Mouse (Mus musculus) layer of hippocampus, adult 9-11 months (tissue): ENCODE measurements around the gene Lrrc29.

ENCODE experiments used
- DNase-seq: peaks from one replicate; pipeline ENCODE4 v3.0.0; 2022

Lrrc29 gene

GRCm38 (mm10) chr8:105326141-105326672 lies at the start of gene Lrrc29, which contains the start of gene Tmem208:
Gene Lrrc29 (minus strand): TSS chr8:105326278.
Gene Tmem208 (plus strand): TSS chr8:105326354.
- peak; percentile 97 for DNase-seq

- no peak for DNase-seq
These were observed 48.5 kb upstream of the Lrrc29 start for GRCm38 (mm10) chr8:105374513-105374966.

GRCm38 (mm10) chr8:105373032-105373431 lies 47.0 kb upstream of the Lrrc29 start, which contains the start of gene Plekhg4:
Gene Plekhg4 (plus strand): TSS chr8:105373274.
- DNase-seq, result no peak

- DNase-seq, result no peak
These were observed 46.4 kb upstream of the Lrrc29 start for GRCm38 (mm10) chr8:105372473-105372872.

- no peak for DNase-seq
These were observed 41.0 kb upstream of the Lrrc29 start for GRCm38 (mm10) chr8:105367107-105367506.

GRCm38 (mm10) chr8:105361751-105362702 lies 35.9 kb upstream of the Lrrc29 start:
- DNase-seq, result no peak

GRCm38 (mm10) chr8:105359646-105360045 lies 33.6 kb upstream of the Lrrc29 start:
- DNase-seq, result no peak

- no peak for DNase-seq
These were observed 33.1 kb upstream of the Lrrc29 start for GRCm38 (mm10) chr8:105359208-105359607.

- DNase-seq, result no peak
These were observed 30.6 kb upstream of the Lrrc29 start for GRCm38 (mm10) chr8:105356681-105357080.

- no peak for DNase-seq
These were observed 29.3 kb upstream of the Lrrc29 start for GRCm38 (mm10) chr8:105355179-105356024.

- DNase-seq, result no peak
These were observed 28.5 kb upstream of the Lrrc29 start for GRCm38 (mm10) chr8:105354549-105354948.

- DNase-seq, result no peak
These were observed 27.6 kb upstream of the Lrrc29 start for GRCm38 (mm10) chr8:105353583-105354135.

GRCm38 (mm10) chr8:105350186-105350585 lies 24.1 kb upstream of the Lrrc29 start:
- no peak for DNase-seq

GRCm38 (mm10) chr8:105349096-105349771 lies 23.2 kb upstream of the Lrrc29 start:
- DNase-seq, result no peak

GRCm38 (mm10) chr8:105348450-105349095 lies 22.5 kb upstream of the Lrrc29 start, which contains the start of gene Slc9a5:
Gene Slc9a5 (plus strand): TSS chr8:105348843.
- no peak for DNase-seq

- DNase-seq, result peak; percentile 90
These were observed 21.5 kb upstream of the Lrrc29 start, which contains the start of gene Fhod1 for GRCm38 (mm10) chr8:105347428-105348221. Gene Fhod1 (minus strand): TSS chr8:105347953.

GRCm38 (mm10) chr8:105346611-105347427 lies 20.7 kb upstream of the Lrrc29 start:
- DNase-seq, result no peak

GRCm38 (mm10) chr8:105345061-105345975 lies 19.2 kb upstream of the Lrrc29 start:
- DNase-seq, result peak; percentile 69
